Mouse (Mus musculus): ENCODE data around the gene Sept10. TPM values are rescaled to one million over a fixed set of nuclear protein-coding genes. Genes with fewer than 3 reads are reported as not detected.

Sept10 gene
- polyA plus RNA-seq, 1 experiment from 2014 or later, result 74.6 TPM

- peaks cover 25% of the 10 kb centered on the region for H3K4me1 ChIP-seq (replicated peaks; ENCODE audit: control insufficient read depth, insufficient read depth, low read length)
- no peaks in the 10 kb centered on the region for H3K36me3 ChIP-seq (ENCODE audit: control insufficient read depth, insufficient read depth, low read length)
- H3K9ac ChIP-seq (ENCODE audit: low read length), result peak overlapping the region; percentile 97
- H3K9me3 ChIP-seq (ENCODE audit: control insufficient read depth, low read length), result no peaks in the 10 kb centered on the region
- ATAC-seq (ENCODE audit: low read depth), result no peak
- peak overlapping the region; percentile 95 for H3K4me2 ChIP-seq (ENCODE audit: low read depth, low read length)
- under 1% methylated on average over 39 of the region's 39 CpGs for WGBS
- peak overlapping the region; percentile 98 for H3K27ac ChIP-seq (ENCODE audit: low read length)
- peak overlapping the region; percentile 92 for H3K4me3 ChIP-seq (ENCODE audit: low read length)
- H3K27me3 ChIP-seq (ENCODE audit: control insufficient read depth, insufficient read depth, low read depth, low read length), result no peaks in the 10 kb centered on the region
Observed at GRCm38 (mm10) chr10:59220824-59221472, 699 bp downstream of the Sept10 start.

GRCm38 (mm10) chr10:59200011-59200410, 21.6 kb downstream of the Sept10 start:
- Histone ChIP-seq H3K4me2 (ENCODE audit: low read depth, low read length) (no peak overlapping the region), H3K9me3 (ENCODE audit: control insufficient read depth, low read length) (no peaks in the 10 kb centered on the region), H3K9ac (ENCODE audit: low read length) (no peak overlapping the region), H3K27me3 (ENCODE audit: control insufficient read depth, insufficient read depth, low read depth, low read length) (no peaks in the 10 kb centered on the region), H3K36me3 (ENCODE audit: control insufficient read depth, insufficient read depth, low read length) (no peaks in the 10 kb centered on the region), H3K4me3 (ENCODE audit: low read length) (no peak overlapping the region), H3K4me1 (replicated peaks; ENCODE audit: control insufficient read depth, insufficient read depth, low read length) (no peaks in the 10 kb centered on the region), H3K27ac (ENCODE audit: low read length) (no peak overlapping the region)
- ATAC-seq (ENCODE audit: low read depth), result no peak

- no peak overlapping the region for H3K4me2 ChIP-seq (ENCODE audit: low read depth, low read length)
- H3K27ac ChIP-seq (ENCODE audit: low read length), result no peak overlapping the region
- no peak overlapping the region for H3K4me3 ChIP-seq (ENCODE audit: low read length)
- no peak overlapping the region for H3K9ac ChIP-seq (ENCODE audit: low read length)
- 86% methylated on average over 3 of the region's 3 CpGs for WGBS
- no peaks in the 10 kb centered on the region for H3K9me3 ChIP-seq (ENCODE audit: control insufficient read depth, low read length)
- ATAC-seq (ENCODE audit: low read depth), result no peak
- H3K27me3 ChIP-seq (ENCODE audit: control insufficient read depth, insufficient read depth, low read depth, low read length), result no peaks in the 10 kb centered on the region
- H3K4me1 ChIP-seq (replicated peaks; ENCODE audit: control insufficient read depth, insufficient read depth, low read length), result no peaks in the 10 kb centered on the region
- H3K36me3 ChIP-seq (ENCODE audit: control insufficient read depth, insufficient read depth, low read length), result no peaks in the 10 kb centered on the region
Observed at GRCm38 (mm10) chr10:59196763-59197162, 24.9 kb downstream of the Sept10 start.

- Histone ChIP-seq H3K27ac (ENCODE audit: low read length) (no peak overlapping the region), H3K4me3 (ENCODE audit: low read length) (no peak overlapping the region), H3K27me3 (ENCODE audit: control insufficient read depth, insufficient read depth, low read depth, low read length) (no peaks in the 10 kb centered on the region), H3K36me3 (ENCODE audit: control insufficient read depth, insufficient read depth, low read length) (no peaks in the 10 kb centered on the region; the same call in 1 of the 2 replicates), H3K9me3 (ENCODE audit: control insufficient read depth, low read length) (no peaks in the 10 kb centered on the region), H3K9ac (ENCODE audit: low read length) (no peak overlapping the region), H3K4me1 (replicated peaks; ENCODE audit: control insufficient read depth, insufficient read depth, low read length) (no peaks in the 10 kb centered on the region), H3K4me2 (ENCODE audit: low read depth, low read length) (no peak overlapping the region)
- WGBS, result 63% methylated on average over 5 of the region's 5 CpGs
- no peak for ATAC-seq (ENCODE audit: low read depth)
Observed at GRCm38 (mm10) chr10:59194891-59195290, 26.8 kb downstream of the Sept10 start.

- H3K4me1 ChIP-seq (replicated peaks; ENCODE audit: control insufficient read depth, insufficient read depth, low read length), result no peaks in the 10 kb centered on the region
- WGBS, result 63% methylated on average over 3 of the region's 3 CpGs
- no peak overlapping the region for H3K9ac ChIP-seq (ENCODE audit: low read length)
- H3K9me3 ChIP-seq (ENCODE audit: control insufficient read depth, low read length), result no peaks in the 10 kb centered on the region
- H3K36me3 ChIP-seq (ENCODE audit: control insufficient read depth, insufficient read depth, low read length), result peaks cover 3% of the 10 kb centered on the region; the same call in 1 of the 2 replicates
- H3K27ac ChIP-seq (ENCODE audit: low read length), result no peak overlapping the region
- no peak overlapping the region for H3K4me2 ChIP-seq (ENCODE audit: low read depth, low read length)
- H3K4me3 ChIP-seq (ENCODE audit: low read length), result no peak overlapping the region
- no peak for ATAC-seq (ENCODE audit: low read depth)
- H3K27me3 ChIP-seq (ENCODE audit: control insufficient read depth, insufficient read depth, low read depth, low read length), result no peaks in the 10 kb centered on the region
Observed at GRCm38 (mm10) chr10:59182306-59182705, 39.3 kb downstream of the Sept10 start.

GRCm38 (mm10) chr10:59179620-59180019, 42.0 kb downstream of the Sept10 start:
- Histone ChIP-seq H3K4me3 (ENCODE audit: low read length) (no peak overlapping the region), H3K4me2 (ENCODE audit: low read depth, low read length) (no peak overlapping the region), H3K27me3 (ENCODE audit: control insufficient read depth, insufficient read depth, low read depth, low read length) (no peaks in the 10 kb centered on the region), H3K4me1 (replicated peaks; ENCODE audit: control insufficient read depth, insufficient read depth, low read length) (no peaks in the 10 kb centered on the region), H3K9me3 (ENCODE audit: control insufficient read depth, low read length) (no peaks in the 10 kb centered on the region), H3K9ac (ENCODE audit: low read length) (no peak overlapping the region), H3K36me3 (ENCODE audit: control insufficient read depth, insufficient read depth, low read length) (peaks cover 13% of the 10 kb centered on the region), H3K27ac (ENCODE audit: low read length) (no peak overlapping the region)
- 39% methylated on average over 3 of the region's 3 CpGs for WGBS
- ATAC-seq (ENCODE audit: low read depth), result no peak; the same call in 1 of the 2 replicates

GRCm38 (mm10) chr10:59172539-59172938, 49.1 kb downstream of the Sept10 start:
- no peaks in the 10 kb centered on the region for H3K27me3 ChIP-seq (ENCODE audit: control insufficient read depth, insufficient read depth, low read depth, low read length)
- peaks cover 10% of the 10 kb centered on the region for H3K36me3 ChIP-seq (ENCODE audit: control insufficient read depth, insufficient read depth, low read length)
- H3K4me2 ChIP-seq (ENCODE audit: low read depth, low read length), result no peak overlapping the region
- 76% methylated on average over 1 of the region's 1 CpGs for WGBS
- no peak overlapping the region for H3K4me3 ChIP-seq (ENCODE audit: low read length)
- H3K4me1 ChIP-seq (replicated peaks; ENCODE audit: control insufficient read depth, insufficient read depth, low read length), result no peaks in the 10 kb centered on the region
- ATAC-seq (ENCODE audit: low read depth), result no peak
- no peaks in the 10 kb centered on the region for H3K9me3 ChIP-seq (ENCODE audit: control insufficient read depth, low read length)
- H3K27ac ChIP-seq (ENCODE audit: low read length), result no peak overlapping the region
- no peak overlapping the region for H3K9ac ChIP-seq (ENCODE audit: low read length)

GRCm38 (mm10) chr10:59171042-59171441, 50.6 kb downstream of the Sept10 start:
- H3K4me3 ChIP-seq (ENCODE audit: low read length), result no peak overlapping the region
- ATAC-seq (ENCODE audit: low read depth), result no peak
- no peak overlapping the region for H3K4me2 ChIP-seq (ENCODE audit: low read depth, low read length)
- H3K27me3 ChIP-seq (ENCODE audit: control insufficient read depth, insufficient read depth, low read depth, low read length), result no peaks in the 10 kb centered on the region
- H3K9ac ChIP-seq (ENCODE audit: low read length), result no peak overlapping the region
- peaks cover 5% of the 10 kb centered on the region; the same call in 1 of the 2 replicates for H3K36me3 ChIP-seq (ENCODE audit: control insufficient read depth, insufficient read depth, low read length)
- no peaks in the 10 kb centered on the region for H3K4me1 ChIP-seq (replicated peaks; ENCODE audit: control insufficient read depth, insufficient read depth, low read length)
- no peak overlapping the region for H3K27ac ChIP-seq (ENCODE audit: low read length)
- H3K9me3 ChIP-seq (ENCODE audit: control insufficient read depth, low read length), result no peaks in the 10 kb centered on the region
- WGBS, result 57% methylated on average over 3 of the region's 3 CpGs

DNA sequence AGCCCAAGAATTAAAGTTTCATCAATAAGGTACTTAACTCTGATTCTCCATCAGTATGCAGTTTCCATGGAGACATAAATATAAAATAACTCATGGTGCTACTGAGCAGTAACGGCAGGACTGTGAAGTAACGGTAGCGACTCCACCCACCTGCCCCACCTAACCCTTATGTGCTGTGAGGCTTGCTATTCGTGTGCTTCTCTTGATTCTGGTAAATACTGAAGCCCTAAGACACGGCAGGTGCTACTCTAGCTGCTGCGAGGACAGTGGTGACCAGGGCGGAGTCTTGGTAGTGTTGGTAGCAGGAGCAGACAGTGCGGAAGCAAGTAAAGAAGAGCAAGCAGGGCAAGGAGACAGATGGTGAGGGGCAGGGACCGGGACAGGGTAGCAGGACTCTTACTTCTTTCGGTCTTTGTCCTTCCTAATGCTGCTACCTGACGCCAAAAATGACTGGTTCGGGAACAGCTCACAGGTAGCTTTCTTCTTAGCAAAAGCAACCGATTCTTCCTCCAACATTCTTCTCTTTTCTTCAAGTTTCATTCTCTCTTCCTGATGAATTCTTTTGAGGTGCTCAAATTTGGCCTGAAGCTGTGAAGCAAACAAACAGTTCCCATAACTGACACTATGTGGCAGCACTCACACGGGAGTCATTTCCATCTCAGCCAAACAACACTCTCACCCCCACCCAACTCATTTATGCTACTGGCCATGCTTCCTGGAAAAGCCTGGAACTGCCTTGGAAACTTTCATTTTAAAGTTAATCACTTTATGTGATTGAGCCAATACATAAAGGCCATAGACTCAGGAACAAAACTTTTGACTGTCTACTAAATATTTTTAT, 55.3 kb downstream of the Sept10 start:
- no peak for ATAC-seq (ENCODE audit: low read depth)
- H3K27me3 ChIP-seq (ENCODE audit: control insufficient read depth, insufficient read depth, low read depth, low read length), result no peaks in the 10 kb centered on the region
- no peaks in the 10 kb centered on the region for H3K4me1 ChIP-seq (replicated peaks; ENCODE audit: control insufficient read depth, insufficient read depth, low read length)
- H3K27ac ChIP-seq (ENCODE audit: low read length), result no peak overlapping the region
- H3K36me3 ChIP-seq (ENCODE audit: control insufficient read depth, insufficient read depth, low read length), result no peaks in the 10 kb centered on the region; the same call in 1 of the 2 replicates
- no peak overlapping the region for H3K9ac ChIP-seq (ENCODE audit: low read length)
- H3K4me2 ChIP-seq (ENCODE audit: low read depth, low read length), result no peak overlapping the region
- no peaks in the 10 kb centered on the region for H3K9me3 ChIP-seq (ENCODE audit: control insufficient read depth, low read length)
- H3K4me3 ChIP-seq (ENCODE audit: low read length), result no peak overlapping the region
- 52% methylated on average over 14 of the region's 14 CpGs for WGBS
